Mouse (Mus musculus): ENCODE results near the gene Prkce. TPM values are rescaled to one million over a fixed set of nuclear protein-coding genes. Genes with fewer than 3 reads are reported as not detected.

Prkce gene
- polyA plus RNA-seq, 1 experiment from 2014 or later, result 5.2 TPM

GRCm38 (mm10) chr17:86532783-86533548 is 365.4 kb downstream of the Prkce start:
- TF ChIP-seq CTCF (IDR thresholded peaks at IDR 0.05; ENCODE audit: low read depth), result no peak
- WGBS, result 69% methylated on average over 17 of the region's 17 CpGs
- no peak overlapping the region for H3K4me3 ChIP-seq (ENCODE audit: low read depth, low read length)
- no peak overlapping the region for H3K4me2 ChIP-seq (replicated peaks; ENCODE audit: low read depth)
- no peak for ATAC-seq
- H3K27me3 ChIP-seq (replicated peaks; ENCODE audit: control insufficient read depth, insufficient read depth, low read length), result no peaks in the 10 kb centered on the region
- H3K36me3 ChIP-seq (ENCODE audit: control insufficient read depth, insufficient read depth), result no peaks in the 10 kb centered on the region
- no peak overlapping the region for H3K9ac ChIP-seq (ENCODE audit: low read depth, low read length)
- H3K27ac ChIP-seq (ENCODE audit: low read depth, low read length), result no peak overlapping the region
- H3K4me1 ChIP-seq (replicated peaks; ENCODE audit: control insufficient read depth, insufficient read depth, low read length), result no peaks in the 10 kb centered on the region
- no peaks in the 10 kb centered on the region for H3K9me3 ChIP-seq (ENCODE audit: control insufficient read depth)

GRCm38 (mm10) chr17:86533549-86533851 is 365.9 kb downstream of the Prkce start:
- no peak for TF ChIP-seq CTCF (IDR thresholded peaks at IDR 0.05; ENCODE audit: low read depth)
- WGBS, result 74% methylated on average over 11 of the region's 11 CpGs
- Histone ChIP-seq H3K4me2 (replicated peaks; ENCODE audit: low read depth) (no peak overlapping the region), H3K4me1 (replicated peaks; ENCODE audit: control insufficient read depth, insufficient read depth, low read length) (no peaks in the 10 kb centered on the region), H3K36me3 (ENCODE audit: control insufficient read depth, insufficient read depth) (no peaks in the 10 kb centered on the region), H3K27ac (ENCODE audit: low read depth, low read length) (no peak overlapping the region), H3K4me3 (ENCODE audit: low read depth, low read length) (no peak overlapping the region), H3K27me3 (replicated peaks; ENCODE audit: control insufficient read depth, insufficient read depth, low read length) (no peaks in the 10 kb centered on the region), H3K9me3 (ENCODE audit: control insufficient read depth) (no peaks in the 10 kb centered on the region), H3K9ac (ENCODE audit: low read depth, low read length) (no peak overlapping the region)
- ATAC-seq, result no peak

GRCm38 (mm10) chr17:86535096-86535495 is 367.5 kb downstream of the Prkce start:
- Histone ChIP-seq H3K9me3 (ENCODE audit: control insufficient read depth) (no peaks in the 10 kb centered on the region), H3K9ac (ENCODE audit: low read depth, low read length) (no peak overlapping the region), H3K4me3 (ENCODE audit: low read depth, low read length) (no peak overlapping the region), H3K27ac (ENCODE audit: low read depth, low read length) (no peak overlapping the region), H3K36me3 (ENCODE audit: control insufficient read depth, insufficient read depth) (no peaks in the 10 kb centered on the region), H3K27me3 (replicated peaks; ENCODE audit: control insufficient read depth, insufficient read depth, low read length) (no peaks in the 10 kb centered on the region), H3K4me1 (replicated peaks; ENCODE audit: control insufficient read depth, insufficient read depth, low read length) (no peaks in the 10 kb centered on the region), H3K4me2 (replicated peaks; ENCODE audit: low read depth) (no peak overlapping the region)
- no peak for ATAC-seq
- no peak for TF ChIP-seq CTCF (IDR thresholded peaks at IDR 0.05; ENCODE audit: low read depth)
- 71% methylated on average over 10 of the region's 10 CpGs for WGBS

GRCm38 (mm10) chr17:86535827-86536656 is 368.5 kb downstream of the Prkce start:
- WGBS, result 6% methylated on average over 22 of the region's 22 CpGs
- Histone ChIP-seq H3K9me3 (ENCODE audit: control insufficient read depth) (no peaks in the 10 kb centered on the region), H3K36me3 (ENCODE audit: control insufficient read depth, insufficient read depth) (no peaks in the 10 kb centered on the region), H3K4me1 (replicated peaks; ENCODE audit: control insufficient read depth, insufficient read depth, low read length) (no peaks in the 10 kb centered on the region), H3K4me2 (replicated peaks; ENCODE audit: low read depth) (peak overlapping the region; percentile 59), H3K27ac (ENCODE audit: low read depth, low read length) (peak overlapping the region; percentile 35; the same call in 1 of the 2 replicates), H3K9ac (ENCODE audit: low read depth, low read length) (peak overlapping the region; percentile 17; the same call in 1 of the 2 replicates), H3K27me3 (replicated peaks; ENCODE audit: control insufficient read depth, insufficient read depth, low read length) (no peaks in the 10 kb centered on the region), H3K4me3 (ENCODE audit: low read depth, low read length) (peak overlapping the region; percentile 27)
- no peak; the same call in 1 of the 2 replicates for ATAC-seq
- TF ChIP-seq CTCF (IDR thresholded peaks at IDR 0.05; ENCODE audit: low read depth), result peak; percentile 97

GRCm38 (mm10) chr17:86539881-86540430 is 372.4 kb downstream of the Prkce start:
- Histone ChIP-seq H3K4me1 (replicated peaks; ENCODE audit: control insufficient read depth, insufficient read depth, low read length) (no peaks in the 10 kb centered on the region), H3K27ac (ENCODE audit: low read depth, low read length) (no peak overlapping the region), H3K36me3 (ENCODE audit: control insufficient read depth, insufficient read depth) (no peaks in the 10 kb centered on the region), H3K4me2 (replicated peaks; ENCODE audit: low read depth) (no peak overlapping the region), H3K27me3 (replicated peaks; ENCODE audit: control insufficient read depth, insufficient read depth, low read length) (no peaks in the 10 kb centered on the region), H3K9ac (ENCODE audit: low read depth, low read length) (no peak overlapping the region), H3K9me3 (ENCODE audit: control insufficient read depth) (no peaks in the 10 kb centered on the region), H3K4me3 (ENCODE audit: low read depth, low read length) (no peak overlapping the region)
- WGBS, result 77% methylated on average over 18 of the region's 18 CpGs
- TF ChIP-seq CTCF (IDR thresholded peaks at IDR 0.05; ENCODE audit: low read depth), result no peak
- no peak for ATAC-seq

GRCm38 (mm10) chr17:86546529-86546928 is 378.9 kb downstream of the Prkce start:
- no peak for TF ChIP-seq CTCF (IDR thresholded peaks at IDR 0.05; ENCODE audit: low read depth)
- 83% methylated on average over 7 of the region's 7 CpGs for WGBS
- H3K27ac ChIP-seq (ENCODE audit: low read depth, low read length), result no peak overlapping the region
- no peak overlapping the region for H3K4me2 ChIP-seq (replicated peaks; ENCODE audit: low read depth)
- H3K36me3 ChIP-seq (ENCODE audit: control insufficient read depth, insufficient read depth), result no peaks in the 10 kb centered on the region
- no peak for ATAC-seq
- H3K9me3 ChIP-seq (ENCODE audit: control insufficient read depth), result no peaks in the 10 kb centered on the region
- H3K9ac ChIP-seq (ENCODE audit: low read depth, low read length), result no peak overlapping the region
- H3K27me3 ChIP-seq (replicated peaks; ENCODE audit: control insufficient read depth, insufficient read depth, low read length), result no peaks in the 10 kb centered on the region
- H3K4me3 ChIP-seq (ENCODE audit: low read depth, low read length), result no peak overlapping the region
- no peaks in the 10 kb centered on the region for H3K4me1 ChIP-seq (replicated peaks; ENCODE audit: control insufficient read depth, insufficient read depth, low read length)
